Mouse (Mus musculus) liver, adult 2 months (tissue): ENCODE data around the gene Pmel. TPM values are rescaled to one million over a fixed set of nuclear protein-coding genes. Genes with fewer than 3 reads are reported as not detected.

Experiments used
- DNase-seq: peaks from one replicate; pipeline ENCODE4 v3.0.0-alpha.2; 2011; ENCODE audit warnings: low read depth, low spot score; ENCODE audit errors: extremely low read depth
- H3K27ac ChIP-seq: fragments of 200-500 bp; replicated peaks from 2 replicates; pipeline ENCODE4 v1.5.1; 2012; ENCODE audit warnings: low read depth, mild to moderate bottlenecking, control low read depth, inconsistent platforms, low read length; ENCODE audit not compliant: insufficient read depth
- H3K27me3 ChIP-seq: fragments of 200-500 bp; 2 replicates; pipeline ENCODE4 v1.6.1; 2012; ENCODE audit warnings: mild to moderate bottlenecking, moderate library complexity, low read length, inconsistent platforms; ENCODE audit not compliant: control insufficient read depth, insufficient read depth
- H3K36me3 ChIP-seq: fragments of 200-500 bp; 2 replicates; pipeline ENCODE4 v1.6.1; 2012; ENCODE audit warnings: low read length, inconsistent platforms; ENCODE audit not compliant: control insufficient read depth, insufficient read depth
- H3K4me1 ChIP-seq: fragments of 200-500 bp; 2 replicates; pipeline ENCODE4 v1.6.1; 2011; ENCODE audit warnings: low read length; ENCODE audit not compliant: control insufficient read depth, insufficient read depth
- H3K4me3 ChIP-seq: fragments of 200-500 bp; 2 replicates; pipeline ENCODE4 v1.5.1; 2011; ENCODE audit warnings: low read depth, mild to moderate bottlenecking, control low read depth, low read length, moderate library complexity; ENCODE audit not compliant: insufficient read depth
- H3K79me2 ChIP-seq: fragments of 200-500 bp; 2 replicates; pipeline ENCODE4 v1.6.1; 2012; ENCODE audit warnings: inconsistent platforms, mild to moderate bottlenecking, low read length, moderate library complexity; ENCODE audit not compliant: control insufficient read depth, insufficient read depth
- H3K9ac ChIP-seq: fragments of 200-500 bp; 2 replicates; pipeline ENCODE4 v1.6.1; 2012; ENCODE audit warnings: low read depth, mild to moderate bottlenecking, control low read depth, inconsistent platforms, low read length
- CTCF ChIP-seq: fragments of 200-500 bp; IDR thresholded peaks from 2 replicates; pipeline ENCODE4 v1.5.1; 2011; ENCODE audit warnings: low read depth, low read length, control low read depth
- POLR2A ChIP-seq: fragments of 200-500 bp; IDR thresholded peaks from 2 replicates; pipeline ENCODE4 v1.6.1; 2011; ENCODE audit warnings: low read length, control low read depth; ENCODE audit not compliant: insufficient read depth; ENCODE audit errors: extremely low read depth
- WGBS: fragments of 180-500 bp; shearing (Covaris S2); methylation state at CpG from one replicate; pipeline ENCODE4 v1.1.7; 2018; 5-methylcytosine and 5-hydroxymethylcytosine counted together
- polyA plus RNA-seq: library from polyadenylated mRNA; depleted of rRNA; stranded (reverse); fragments of >200 nt; gene quantifications from 2 replicates; pipeline ENCODE4 v1.2.3, GENCODE M21; 2012
- total RNA-seq: library from RNA; depleted of rRNA; stranded (reverse); fragments of >200 nt; gene quantifications from 2 replicates; pipeline ENCODE4 v1.2.3, GENCODE M21; 2014

The Pmel gene
- total and polyA plus RNA-seq, 2 experiments = 0.09 to 0.72 TPM

GRCm38 (mm10) chr10:128728059-128728458, 24.1 kb downstream of the Pmel start:
- TF ChIP-seq CTCF (no peak), POLR2A (no peak)
- Histone ChIP-seq H3K27me3 (no peaks in the 10 kb centered on the region), H3K79me2 (no peaks in the 10 kb centered on the region), H3K27ac (no peak overlapping the region), H3K4me1 (peaks cover 1% of the 10 kb centered on the region; the same call in 1 of the 2 replicates), H3K36me3 (no peaks in the 10 kb centered on the region; the same call in 1 of the 2 replicates), H3K4me3 (no peak overlapping the region), H3K9ac (no peak overlapping the region)
- WGBS = 91% methylated on average over 5 of the region's 5 CpGs
- no peak for DNase-seq

- Histone ChIP-seq H3K27me3 (no peaks in the 10 kb centered on the region), H3K79me2 (no peaks in the 10 kb centered on the region), H3K27ac (no peak overlapping the region), H3K9ac (no peak overlapping the region; the same call in 1 of the 2 replicates), H3K4me1 (peaks cover 1% of the 10 kb centered on the region; the same call in 1 of the 2 replicates), H3K4me3 (no peak overlapping the region), H3K36me3 (peaks cover 6% of the 10 kb centered on the region)
- 20% methylated on average over 10 of the region's 10 CpGs for WGBS
- DNase-seq = peak; percentile 36
- TF ChIP-seq POLR2A (no peak), CTCF (peak; percentile 91)
These were observed 27.0 kb downstream of the Pmel start for GRCm38 (mm10) chr10:128731002-128731433.

- H3K4me3 ChIP-seq = no peak overlapping the region
- H3K27ac ChIP-seq = no peak overlapping the region
- DNase-seq = no peak
- H3K27me3 ChIP-seq = no peaks in the 10 kb centered on the region
- H3K9ac ChIP-seq = no peak overlapping the region
- no peaks in the 10 kb centered on the region for H3K79me2 ChIP-seq
- peaks cover 9% of the 10 kb centered on the region for H3K36me3 ChIP-seq
- TF ChIP-seq POLR2A = no peak
- TF ChIP-seq CTCF = no peak
- peaks cover 1% of the 10 kb centered on the region; the same call in 1 of the 2 replicates for H3K4me1 ChIP-seq
These were observed 28.0 kb downstream of the Pmel start for GRCm38 (mm10) chr10:128731992-128732391.

- H3K4me3 ChIP-seq = no peak overlapping the region
- TF ChIP-seq POLR2A (no peak), CTCF (no peak)
- no peaks in the 10 kb centered on the region for H3K27me3 ChIP-seq
- peaks cover 9% of the 10 kb centered on the region for H3K36me3 ChIP-seq
- H3K79me2 ChIP-seq = no peaks in the 10 kb centered on the region; the same call in 1 of the 2 replicates
- H3K4me1 ChIP-seq = no peaks in the 10 kb centered on the region
- H3K9ac ChIP-seq = no peak overlapping the region
- no peak overlapping the region for H3K27ac ChIP-seq
- WGBS = 31% methylated on average over 15 of the region's 15 CpGs
- no peak for DNase-seq
These were observed 33.4 kb downstream of the Pmel start for GRCm38 (mm10) chr10:128737435-128737834.

GRCm38 (mm10) chr10:128740296-128740695, 36.3 kb downstream of the Pmel start:
- Histone ChIP-seq H3K27me3 (no peaks in the 10 kb centered on the region), H3K4me1 (peaks cover 7% of the 10 kb centered on the region), H3K27ac (no peak overlapping the region), H3K79me2 (no peaks in the 10 kb centered on the region; the same call in 1 of the 2 replicates), H3K9ac (no peak overlapping the region), H3K36me3 (peaks cover 6% of the 10 kb centered on the region; the same call in 1 of the 2 replicates), H3K4me3 (no peak overlapping the region)
- no peak for DNase-seq
- WGBS = 70% methylated on average over 2 of the region's 2 CpGs
- TF ChIP-seq POLR2A (no peak), CTCF (no peak)

- Histone ChIP-seq H3K27me3 (no peaks in the 10 kb centered on the region), H3K27ac (no peak overlapping the region), H3K4me3 (no peak overlapping the region; the same call in 1 of the 2 replicates), H3K79me2 (no peaks in the 10 kb centered on the region; the same call in 1 of the 2 replicates), H3K4me1 (peaks cover 9% of the 10 kb centered on the region), H3K36me3 (no peaks in the 10 kb centered on the region), H3K9ac (no peak overlapping the region)
- no peak for TF ChIP-seq CTCF
- TF ChIP-seq POLR2A = no peak
- WGBS = 43% methylated on average over 4 of the region's 4 CpGs
- DNase-seq = no peak
These were observed 38.6 kb downstream of the Pmel start for GRCm38 (mm10) chr10:128742616-128743015.
